Mouse (Mus musculus): ENCODE measurements around the gene Eif4g3. TPM values are rescaled to one million over a fixed set of nuclear protein-coding genes. Genes with fewer than 3 reads are reported as not detected.
A peak's percentile ranks its signal among the peaks of the same experiment; 100 is the strongest.

Gene Eif4g3
- polyA plus RNA-seq, 1 experiment from 2014 or later, result 48.6 TPM

GRCm38 (mm10) chr4:138091562-138092194, 98.9 kb downstream of the Eif4g3 start:
- H3K27me3 ChIP-seq, result no peaks in the 10 kb centered on the region
- no peak overlapping the region for H3K4me2 ChIP-seq (replicated peaks)
- H3K9me3 ChIP-seq, result no peaks in the 10 kb centered on the region
- no peak overlapping the region for H3K4me3 ChIP-seq
- 82% methylated on average over 7 of the region's 7 CpGs for WGBS
- peaks cover under 1% of the 10 kb centered on the region; the same call in 1 of the 2 replicates for H3K36me3 ChIP-seq
- no peak overlapping the region for H3K9ac ChIP-seq (replicated peaks)
- ATAC-seq (replicated peaks), result no peak
- peaks cover 11% of the 10 kb centered on the region for H3K4me1 ChIP-seq
- H3K27ac ChIP-seq (replicated peaks), result 0 out of 2 replicates have a peak overlapping the region, but pooled peaks have one; percentile 14

DNA sequence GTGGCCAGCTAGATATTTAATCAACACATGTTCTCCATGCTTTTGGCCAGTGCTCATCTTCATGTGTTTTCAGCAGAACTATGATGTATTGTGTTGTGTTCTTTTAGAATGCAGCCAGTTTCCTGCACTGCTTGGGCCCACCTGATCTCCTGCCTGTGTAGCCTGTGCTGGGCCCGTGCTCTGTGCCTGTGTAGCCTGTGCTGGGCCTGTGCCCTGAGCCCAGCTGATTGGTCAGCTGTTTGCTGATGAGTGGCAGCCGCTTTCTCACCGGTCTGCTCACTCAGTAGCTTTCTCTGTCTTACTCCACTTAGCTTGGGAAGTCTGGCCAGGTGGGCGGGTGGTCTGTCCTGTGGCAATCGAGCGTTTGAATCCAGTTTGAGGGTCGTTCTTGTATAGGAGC, 107.6 kb downstream of the Eif4g3 start:
- no peak overlapping the region for H3K27ac ChIP-seq (replicated peaks)

GRCm38 (mm10) chr4:138101795-138102194, 109.0 kb downstream of the Eif4g3 start:
- Histone ChIP-seq H3K4me2 (replicated peaks) (no peak overlapping the region), H3K4me3 (no peak overlapping the region), H3K27me3 (no peaks in the 10 kb centered on the region), H3K27ac (replicated peaks) (no peak overlapping the region), H3K9me3 (no peaks in the 10 kb centered on the region), H3K4me1 (no peaks in the 10 kb centered on the region), H3K36me3 (peaks cover 47% of the 10 kb centered on the region), H3K9ac (replicated peaks) (no peak overlapping the region)
- ATAC-seq (replicated peaks), result no peak
- 89% methylated on average over 10 of the region's 10 CpGs for WGBS

More for the DNA sequence above, 107.6 kb downstream of the Eif4g3 start:
- peaks cover 38% of the 10 kb centered on the region for H3K36me3 ChIP-seq
- no peaks in the 10 kb centered on the region for H3K27me3 ChIP-seq
- no peaks in the 10 kb centered on the region for H3K9me3 ChIP-seq
- no peak overlapping the region for H3K9ac ChIP-seq (replicated peaks)
- H3K4me1 ChIP-seq, result no peaks in the 10 kb centered on the region
- no peak overlapping the region for H3K4me2 ChIP-seq (replicated peaks)
- ATAC-seq (replicated peaks), result no peak
- no peak overlapping the region for H3K4me3 ChIP-seq
- WGBS, result 91% methylated on average over 7 of the region's 7 CpGs

DNA sequence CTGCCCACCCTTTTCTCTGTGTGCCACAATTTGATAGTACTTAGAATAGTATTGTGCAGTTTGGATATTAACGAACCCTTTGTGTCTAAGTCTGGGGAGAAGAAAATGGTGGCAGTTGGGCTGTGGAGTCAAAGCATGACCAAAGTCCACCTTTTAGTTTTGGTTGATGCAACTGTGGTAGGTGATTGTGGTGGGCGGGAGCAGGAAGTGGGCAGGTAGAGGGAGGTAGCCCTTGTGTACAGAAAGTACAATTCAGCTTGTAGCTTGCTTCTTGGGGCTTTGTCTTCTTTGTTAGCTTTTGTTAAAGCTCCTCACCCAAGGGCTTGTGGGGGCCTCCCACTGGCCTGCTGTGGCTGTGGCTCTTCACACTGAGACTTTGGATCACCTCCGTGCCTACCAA, 109.6 kb downstream of the Eif4g3 start:
- no peaks in the 10 kb centered on the region for H3K9me3 ChIP-seq
- no peak overlapping the region for H3K9ac ChIP-seq (replicated peaks)
- H3K4me3 ChIP-seq, result no peak overlapping the region
- ATAC-seq (replicated peaks), result no peak
- H3K27me3 ChIP-seq, result no peaks in the 10 kb centered on the region
- 86% methylated on average over 3 of the region's 3 CpGs for WGBS
- H3K4me2 ChIP-seq (replicated peaks), result no peak overlapping the region
- H3K4me1 ChIP-seq, result no peaks in the 10 kb centered on the region
- H3K36me3 ChIP-seq, result peaks cover 47% of the 10 kb centered on the region
- no peak overlapping the region for H3K27ac ChIP-seq (replicated peaks)

GRCm38 (mm10) chr4:138104967-138105366, 112.1 kb downstream of the Eif4g3 start:
- Histone ChIP-seq H3K27me3 (no peaks in the 10 kb centered on the region), H3K9ac (replicated peaks) (no peak overlapping the region), H3K4me2 (replicated peaks) (no peak overlapping the region), H3K36me3 (peaks cover 52% of the 10 kb centered on the region), H3K9me3 (no peaks in the 10 kb centered on the region), H3K4me3 (no peak overlapping the region), H3K27ac (replicated peaks) (no peak overlapping the region), H3K4me1 (no peaks in the 10 kb centered on the region)
- no peak for ATAC-seq (replicated peaks)
- 86% methylated on average over 3 of the region's 3 CpGs for WGBS

DNA sequence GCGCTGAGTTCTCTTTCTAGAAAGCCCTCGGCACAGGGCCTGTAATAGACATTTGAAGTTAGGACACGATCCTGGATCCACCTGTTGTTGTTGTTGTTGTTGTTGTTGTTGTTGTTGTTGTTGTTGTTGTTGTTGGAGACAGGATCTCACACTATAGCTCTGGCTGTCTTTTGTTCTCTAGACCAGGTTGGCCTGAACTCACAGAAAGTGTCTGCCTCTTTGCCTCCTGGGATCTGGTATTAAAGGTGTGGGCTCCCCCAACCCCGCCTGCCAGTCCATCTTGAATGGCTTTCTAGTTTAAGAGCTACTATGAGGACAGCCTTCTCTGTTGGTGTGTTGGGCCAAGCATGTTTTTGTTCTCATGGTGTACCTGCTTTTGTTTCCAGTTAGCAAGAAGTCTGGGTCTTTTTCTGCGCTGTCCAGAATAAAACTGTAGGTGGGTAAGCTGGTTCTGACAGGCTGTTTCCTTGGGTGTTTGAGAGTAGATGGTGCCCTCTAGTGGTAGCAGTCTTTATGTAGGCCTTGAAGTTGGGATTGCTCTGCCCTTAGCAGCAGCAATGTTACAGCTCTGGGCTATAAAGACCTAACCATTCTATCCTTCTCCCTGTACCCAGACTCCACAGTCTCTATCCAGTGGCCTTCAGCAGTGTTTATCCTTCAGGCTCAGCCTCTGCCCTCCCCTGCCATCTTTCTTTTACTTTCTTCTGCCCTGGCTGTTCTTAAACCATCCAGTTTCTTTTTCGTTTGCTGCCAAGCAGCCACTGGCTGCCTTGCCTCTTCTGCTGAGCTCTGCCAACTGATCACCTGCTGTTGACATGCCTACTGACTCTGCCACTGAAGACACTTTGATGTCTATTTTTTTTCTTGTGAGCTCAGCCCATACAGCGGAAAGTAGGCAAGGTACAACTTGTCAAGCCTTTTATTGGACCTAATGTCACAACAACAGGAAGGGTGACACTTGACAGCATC, 114.9 kb downstream of the Eif4g3 start:
- H3K27me3 ChIP-seq, result no peaks in the 10 kb centered on the region
- 87% methylated on average over 7 of the region's 7 CpGs for whole genome bisulfite sequencing
- no peaks in the 10 kb centered on the region for H3K4me1 ChIP-seq
- no peak overlapping the region for H3K4me3 ChIP-seq
- no peak overlapping the region for H3K4me2 ChIP-seq (replicated peaks)
- H3K36me3 ChIP-seq, result peaks cover 52% of the 10 kb centered on the region
- H3K27ac ChIP-seq (replicated peaks), result no peak overlapping the region
- H3K9ac ChIP-seq (replicated peaks), result no peak overlapping the region
- no peaks in the 10 kb centered on the region for H3K9me3 ChIP-seq
- ATAC-seq (replicated peaks), result peak; percentile 71

GRCm38 (mm10) chr4:138108541-138108940, 115.7 kb downstream of the Eif4g3 start:
- WGBS, result 91% methylated on average over 2 of the region's 2 CpGs

GRCm38 (mm10) chr4:138109332-138109731, 116.5 kb downstream of the Eif4g3 start:
- Histone ChIP-seq H3K9me3 (no peaks in the 10 kb centered on the region), H3K4me2 (replicated peaks) (no peak overlapping the region), H3K36me3 (peaks cover 39% of the 10 kb centered on the region), H3K27ac (replicated peaks) (no peak overlapping the region), H3K9ac (replicated peaks) (no peak overlapping the region), H3K4me1 (no peaks in the 10 kb centered on the region), H3K27me3 (no peaks in the 10 kb centered on the region), H3K4me3 (no peak overlapping the region)
- 80% methylated on average over 3 of the region's 3 CpGs for WGBS
- ATAC-seq (replicated peaks), result no peak

More at GRCm38 (mm10) chr4:138108541-138108940, 115.7 kb downstream of the Eif4g3 start:
- ATAC-seq (replicated peaks), result no peak
- H3K4me2 ChIP-seq (replicated peaks), result no peak overlapping the region
- no peak overlapping the region for H3K4me3 ChIP-seq
- no peak overlapping the region for H3K9ac ChIP-seq (replicated peaks)
- H3K4me1 ChIP-seq, result no peaks in the 10 kb centered on the region
- H3K36me3 ChIP-seq, result peaks cover 47% of the 10 kb centered on the region
- no peaks in the 10 kb centered on the region for H3K27me3 ChIP-seq
- no peak overlapping the region for H3K27ac ChIP-seq (replicated peaks)
- H3K9me3 ChIP-seq, result no peaks in the 10 kb centered on the region

DNA sequence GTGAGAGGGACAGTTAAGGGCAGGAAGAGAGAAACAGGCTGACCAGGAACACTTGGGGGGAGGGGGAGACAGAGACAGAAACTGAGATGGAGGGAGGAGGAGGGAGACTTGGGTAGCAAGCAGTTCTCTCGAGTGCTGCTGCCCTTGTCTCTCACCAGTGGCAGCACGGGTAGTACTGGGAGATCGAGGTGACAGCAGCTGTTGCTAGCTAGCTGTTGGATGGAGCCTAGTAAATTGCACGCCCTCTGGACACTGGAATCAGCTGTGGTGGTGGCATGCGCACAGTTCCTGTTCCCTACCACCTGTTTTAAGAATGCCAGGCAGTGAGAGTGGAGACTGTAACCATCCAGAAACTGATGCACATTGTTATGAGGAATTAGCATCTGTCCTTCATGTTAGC, 119.0 kb downstream of the Eif4g3 start:
- Histone ChIP-seq H3K27ac (replicated peaks) (no peak overlapping the region), H3K9me3 (no peaks in the 10 kb centered on the region), H3K27me3 (no peaks in the 10 kb centered on the region), H3K4me3 (no peak overlapping the region), H3K4me1 (no peaks in the 10 kb centered on the region), H3K36me3 (peaks cover 29% of the 10 kb centered on the region), H3K4me2 (replicated peaks) (no peak overlapping the region), H3K9ac (replicated peaks) (no peak overlapping the region)
- ATAC-seq (replicated peaks), result no peak
- 84% methylated on average over 5 of the region's 5 CpGs for WGBS

GRCm38 (mm10) chr4:138119740-138120139, 126.9 kb downstream of the Eif4g3 start:
- no peaks in the 10 kb centered on the region for H3K27me3 ChIP-seq
- ATAC-seq (replicated peaks), result no peak
- peaks cover 11% of the 10 kb centered on the region; the same call in 1 of the 2 replicates for H3K4me1 ChIP-seq
- no peak overlapping the region for H3K4me2 ChIP-seq (replicated peaks)
- 52% methylated on average over 10 of the region's 10 CpGs for WGBS
- H3K9me3 ChIP-seq, result no peaks in the 10 kb centered on the region
- H3K9ac ChIP-seq (replicated peaks), result no peak overlapping the region
- peak overlapping the region; percentile 1; the same call in 1 of the 2 replicates for H3K27ac ChIP-seq (replicated peaks)
- peaks cover 18% of the 10 kb centered on the region; the same call in 1 of the 2 replicates for H3K36me3 ChIP-seq
- H3K4me3 ChIP-seq, result no peak overlapping the region

DNA sequence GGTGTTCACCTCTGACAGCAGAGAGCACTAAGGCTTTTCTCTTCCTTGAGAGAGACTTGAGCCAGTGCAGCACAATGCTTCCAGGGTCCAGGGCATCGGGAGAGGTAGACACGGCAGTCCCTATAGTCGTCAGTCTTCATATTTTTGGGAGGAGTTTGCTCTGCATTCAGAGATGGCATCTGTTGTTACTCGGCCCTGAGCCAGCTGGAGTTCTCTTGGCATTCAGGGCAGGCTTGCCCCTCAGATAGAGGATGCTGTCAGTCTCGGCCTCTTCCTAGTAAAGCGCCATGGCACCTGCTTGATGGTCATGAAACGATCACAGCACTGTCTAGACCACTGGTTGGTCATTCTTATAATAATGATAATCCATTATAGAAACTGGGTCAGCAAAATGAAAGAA, 131.2 kb downstream of the Eif4g3 start:
- Histone ChIP-seq H3K27ac (replicated peaks) (no peak overlapping the region), H3K9me3 (no peaks in the 10 kb centered on the region), H3K9ac (replicated peaks) (no peak overlapping the region), H3K36me3 (peaks cover 22% of the 10 kb centered on the region), H3K4me3 (no peak overlapping the region), H3K4me1 (peaks cover 11% of the 10 kb centered on the region; the same call in 1 of the 2 replicates), H3K4me2 (replicated peaks) (no peak overlapping the region), H3K27me3 (no peaks in the 10 kb centered on the region)
- 62% methylated on average over 7 of the region's 7 CpGs for WGBS
- ATAC-seq (replicated peaks), result no peak

DNA sequence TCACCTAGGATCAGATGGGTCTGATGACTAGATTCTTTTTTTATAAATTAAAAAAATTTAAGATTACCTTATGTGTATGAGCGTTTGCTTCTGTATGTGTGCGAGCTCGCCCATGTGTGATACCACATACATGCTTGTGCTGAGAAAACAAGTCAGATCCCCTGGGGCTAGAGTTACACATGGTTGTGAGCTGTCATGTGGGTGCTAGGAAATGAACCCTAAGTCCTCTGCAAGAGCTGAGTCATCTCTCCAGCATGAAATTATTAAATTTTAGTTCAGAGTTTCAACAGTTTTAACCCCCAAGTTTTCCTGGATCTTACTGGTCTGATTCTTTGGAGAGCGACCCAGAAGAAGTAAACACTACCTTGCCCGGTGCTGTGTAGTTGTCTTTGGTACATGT, 134.5 kb downstream of the Eif4g3 start:
- Histone ChIP-seq H3K27ac (replicated peaks) (no peak overlapping the region), H3K9me3 (no peaks in the 10 kb centered on the region), H3K4me1 (peaks cover 16% of the 10 kb centered on the region; the same call in 1 of the 2 replicates), H3K4me3 (no peak overlapping the region), H3K27me3 (no peaks in the 10 kb centered on the region), H3K36me3 (peaks cover 22% of the 10 kb centered on the region), H3K4me2 (replicated peaks) (no peak overlapping the region), H3K9ac (replicated peaks) (no peak overlapping the region)
- 93% methylated on average over 5 of the region's 5 CpGs for WGBS
- ATAC-seq (replicated peaks), result no peak

Measured in forebrain, embryonic 15.5 days (tissue).